Mouse (Mus musculus) c-Kit-positive CD71-positive TER-119-negative erythroid progenitor cells, embryonic 14.5 days (primary cell): ENCODE measurements around the gene Strap.
"Not testable (repeated sequence)": the region's sequence is repeated elsewhere in the genome, so short reads cannot be mapped to it uniquely, and the experiment has no call there.

ENCODE experiments used
- DNase-seq: peaks from one replicate; pipeline ENCODE4 v3.0.0-alpha.2; 2013; ENCODE audit warnings: low read depth

Strap gene

GRCm38 (mm10) chr6:137734846-137735609 is at the start of gene Strap:
TSS of gene Strap (plus strand) at chr6:137735078.
- DNase-seq: peak; percentile 91

GRCm38 (mm10) chr6:137687667-137688066 is 47.2 kb upstream of the Strap start:
- DNase-seq: no peak

GRCm38 (mm10) chr6:137688079-137688478 is 46.8 kb upstream of the Strap start:
- DNase-seq: no peak

- no peak for DNase-seq
These were observed 46.3 kb upstream of the Strap start for GRCm38 (mm10) chr6:137688506-137689105.

- no peak for DNase-seq
These were observed 44.2 kb upstream of the Strap start for GRCm38 (mm10) chr6:137690550-137691119.

- no peak for DNase-seq
These were observed 40.6 kb upstream of the Strap start for GRCm38 (mm10) chr6:137694310-137694709.

GRCm38 (mm10) chr6:137695046-137695445 is 39.8 kb upstream of the Strap start:
- no peak for DNase-seq

- DNase-seq: no peak
These were observed 38.3 kb upstream of the Strap start for GRCm38 (mm10) chr6:137696445-137697204.

- DNase-seq: no peak
These were observed 35.4 kb upstream of the Strap start for GRCm38 (mm10) chr6:137699434-137699833.

- no peak for DNase-seq
These were observed 32.7 kb upstream of the Strap start for GRCm38 (mm10) chr6:137702186-137702585.

GRCm38 (mm10) chr6:137702918-137703317 is 32.0 kb upstream of the Strap start:
- DNase-seq: no peak

- DNase-seq: no peak
These were observed 31.4 kb upstream of the Strap start for GRCm38 (mm10) chr6:137703431-137703830.

GRCm38 (mm10) chr6:137704300-137704939 is 30.5 kb upstream of the Strap start:
- no peak for DNase-seq

- no peak for DNase-seq
These were observed 28.7 kb upstream of the Strap start for GRCm38 (mm10) chr6:137706209-137706608.

- not testable (repeated sequence) for DNase-seq
These were observed 26.0 kb upstream of the Strap start for GRCm38 (mm10) chr6:137708726-137709405.

- no peak for DNase-seq
These were observed 24.5 kb upstream of the Strap start for GRCm38 (mm10) chr6:137710179-137711037.

- no peak for DNase-seq
These were observed 22.1 kb upstream of the Strap start for GRCm38 (mm10) chr6:137712654-137713309.

- no peak for DNase-seq
These were observed 21.6 kb upstream of the Strap start for GRCm38 (mm10) chr6:137713310-137713664.

GRCm38 (mm10) chr6:137716802-137717201 is 18.1 kb upstream of the Strap start:
- no peak for DNase-seq
